Mouse (Mus musculus): ENCODE measurements at regions not wholly inside any gene's neighbourhood (a gene's known extent, or its start where the extent isn't known, plus 50 kb on each side); places are given as distances from the start of the nearest gene placed in this dataset.

GRCm38 (mm10) chr3:101700974-101701610 is 96.6 kb upstream of the Atp1a1 start:
- H3K79me2 ChIP-seq (ENCODE audit: control insufficient read depth, insufficient read depth, low read length, poor library complexity) = no peaks in the 10 kb centered on the region
- no peaks in the 10 kb centered on the region for H3K4me1 ChIP-seq (ENCODE audit: control insufficient read depth in 1 of 2, insufficient read depth in 2 of 2, low read length in 2 of 2)
- H3K36me3 ChIP-seq (ENCODE audit: control insufficient read depth in 1 of 2, insufficient read depth in 2 of 2, low read length in 2 of 2) = no peaks in the 10 kb centered on the region
- H3K27me3 ChIP-seq (ENCODE audit: control insufficient read depth in 1 of 2, insufficient read depth in 2 of 2, low read length in 2 of 2) = no peaks in the 10 kb centered on the region
- no peak for TF ChIP-seq MYB (IDR thresholded peaks at IDR 0.05; ENCODE audit: low read depth, low read length)
- TF ChIP-seq BHLHE40 (IDR thresholded peaks at IDR 0.05; ENCODE audit: borderline replicate concordance, low read depth, low read length) = no peak
- no peak for TF ChIP-seq JUND (IDR thresholded peaks at IDR 0.05; ENCODE audit: low read depth, low read length)
- TF ChIP-seq EP300 (IDR thresholded peaks at IDR 0.05; ENCODE audit: low read depth in 1 of 2, low read length in 2 of 2) = no peak
- no peak for TF ChIP-seq POLR2AphosphoS2 (IDR thresholded peaks at IDR 0.05; ENCODE audit: low read length)
- TF ChIP-seq GABPA (IDR thresholded peaks at IDR 0.05; ENCODE audit: low read depth, low read length) = no peak
- H3K9me3 ChIP-seq (replicated peaks; ENCODE audit: insufficient read depth, low read length) = no peaks in the 10 kb centered on the region
- no peak overlapping the region for H3K4me3 ChIP-seq (ENCODE audit: control insufficient read depth in 1 of 2, insufficient read depth in 1 of 2, low read depth in 2 of 2, low read length in 2 of 2)
- no peak overlapping the region for H3K9ac ChIP-seq (ENCODE audit: control insufficient read depth, low read depth, low read length, poor library complexity, severe bottlenecking)
- H3K27ac ChIP-seq (ENCODE audit: control insufficient read depth, low read depth, low read length) = no peak overlapping the region
- no peak for DNase-seq (ENCODE audit: low read depth, low spot score)

- Histone ChIP-seq H3K9me3 (replicated peaks; ENCODE audit: insufficient read depth, low read length) (no peaks in the 10 kb centered on the region), H3K9ac (ENCODE audit: control insufficient read depth, low read depth, low read length, poor library complexity, severe bottlenecking) (no peak overlapping the region), H3K79me2 (ENCODE audit: control insufficient read depth, insufficient read depth, low read length, poor library complexity) (no peaks in the 10 kb centered on the region), H3K27me3 (ENCODE audit: control insufficient read depth in 1 of 2, insufficient read depth in 2 of 2, low read length in 2 of 2) (no peaks in the 10 kb centered on the region), H3K27ac (ENCODE audit: control insufficient read depth, low read depth, low read length) (no peak overlapping the region), H3K4me1 (ENCODE audit: control insufficient read depth in 1 of 2, insufficient read depth in 2 of 2, low read length in 2 of 2) (no peaks in the 10 kb centered on the region), H3K36me3 (ENCODE audit: control insufficient read depth in 1 of 2, insufficient read depth in 2 of 2, low read length in 2 of 2) (no peaks in the 10 kb centered on the region), H3K4me3 (ENCODE audit: control insufficient read depth in 1 of 2, insufficient read depth in 1 of 2, low read depth in 2 of 2, low read length in 2 of 2) (no peak overlapping the region)
- no peak for DNase-seq (ENCODE audit: low read depth, low spot score)
- TF ChIP-seq CTCF (IDR thresholded peaks at IDR 0.05 in 2 of 3, conservative IDR thresholded peaks at IDR 0.05 in 1 of 3; ENCODE audit: control insufficient read depth in 1 of 3, insufficient read depth in 1 of 3, low read depth in 2 of 3, low read length in 3 of 3, poor library complexity in 1 of 3, severe bottlenecking in 1 of 3) = no peak
- TF ChIP-seq MEF2A (IDR thresholded peaks at IDR 0.05; ENCODE audit: extremely low read depth, insufficient replicate concordance, low read depth, low read length, poor library complexity, severe bottlenecking) = no peak
- no peak for TF ChIP-seq NRF1 (IDR thresholded peaks at IDR 0.05; ENCODE audit: insufficient read depth, low read depth, low read length, poor library complexity, severe bottlenecking)
- no peak for TF ChIP-seq BHLHE40 (IDR thresholded peaks at IDR 0.05; ENCODE audit: borderline replicate concordance, low read depth, low read length)
Measured at GRCm38 (mm10) chr3:101699929-101700681, 95.6 kb upstream of the Atp1a1 start.

GRCm38 (mm10) chr3:101696832-101697231 is 92.3 kb upstream of the Atp1a1 start:
- TF ChIP-seq TCF12 (IDR thresholded peaks at IDR 0.05; ENCODE audit: low read depth, low read length) = no peak
- TF ChIP-seq SMC3 (IDR thresholded peaks at IDR 0.05; ENCODE audit: low read depth, low read length) = peak; percentile 36
- TF ChIP-seq MEF2A (IDR thresholded peaks at IDR 0.05; ENCODE audit: extremely low read depth, insufficient replicate concordance, low read depth, low read length, poor library complexity, severe bottlenecking) = no peak
- TF ChIP-seq ZC3H11A (IDR thresholded peaks at IDR 0.05; ENCODE audit: low read depth, low read length) = peak; percentile 3; the same call in 1 of the 2 replicates
- no peak for TF ChIP-seq UBTF (IDR thresholded peaks at IDR 0.05; ENCODE audit: borderline replicate concordance, insufficient read depth, low read depth, low read length)
- TF ChIP-seq CTCF (IDR thresholded peaks at IDR 0.05 in 2 of 3, conservative IDR thresholded peaks at IDR 0.05 in 1 of 3; ENCODE audit: control insufficient read depth in 1 of 3, insufficient read depth in 1 of 3, low read depth in 2 of 3, low read length in 3 of 3, poor library complexity in 1 of 3, severe bottlenecking in 1 of 3) = peak; percentile 9 to 25 (median 23); a peak in 2 of 6 replicates
- TF ChIP-seq RAD21 (IDR thresholded peaks at IDR 0.05; ENCODE audit: low read depth, low read length) = peak; percentile 19

More at GRCm38 (mm10) chr3:101696832-101697231, 92.3 kb upstream of the Atp1a1 start:
- DNase-seq (ENCODE audit: low read depth, low spot score) = peak; percentile 7
- Histone ChIP-seq H3K79me2 (ENCODE audit: control insufficient read depth, insufficient read depth, low read length, poor library complexity) (no peaks in the 10 kb centered on the region), H3K9me3 (replicated peaks; ENCODE audit: insufficient read depth, low read length) (no peaks in the 10 kb centered on the region), H3K27ac (ENCODE audit: control insufficient read depth, low read depth, low read length) (no peak overlapping the region), H3K9ac (ENCODE audit: control insufficient read depth, low read depth, low read length, poor library complexity, severe bottlenecking) (no peak overlapping the region), H3K4me3 (ENCODE audit: control insufficient read depth in 1 of 2, insufficient read depth in 1 of 2, low read depth in 2 of 2, low read length in 2 of 2) (no peak overlapping the region), H3K36me3 (ENCODE audit: control insufficient read depth in 1 of 2, insufficient read depth in 2 of 2, low read length in 2 of 2) (no peaks in the 10 kb centered on the region), H3K4me1 (ENCODE audit: control insufficient read depth in 1 of 2, insufficient read depth in 2 of 2, low read length in 2 of 2) (no peaks in the 10 kb centered on the region), H3K27me3 (ENCODE audit: control insufficient read depth in 1 of 2, insufficient read depth in 2 of 2, low read length in 2 of 2) (no peaks in the 10 kb centered on the region)

Data from MEL (cell line).